Mouse (Mus musculus): ENCODE results near the gene Bicral.

Gene Bicral

GRCm38 (mm10) chr17:46751794-46752556, 106.3 kb downstream of the Bicral start, which contains the start of gene Cnpy3:
Gene Cnpy3, minus strand, starts transcription at chr17:46752214.
- DNase-seq (ENCODE audit: low spot score in 2 of 2): peak; percentile 92 to 97

DNA sequence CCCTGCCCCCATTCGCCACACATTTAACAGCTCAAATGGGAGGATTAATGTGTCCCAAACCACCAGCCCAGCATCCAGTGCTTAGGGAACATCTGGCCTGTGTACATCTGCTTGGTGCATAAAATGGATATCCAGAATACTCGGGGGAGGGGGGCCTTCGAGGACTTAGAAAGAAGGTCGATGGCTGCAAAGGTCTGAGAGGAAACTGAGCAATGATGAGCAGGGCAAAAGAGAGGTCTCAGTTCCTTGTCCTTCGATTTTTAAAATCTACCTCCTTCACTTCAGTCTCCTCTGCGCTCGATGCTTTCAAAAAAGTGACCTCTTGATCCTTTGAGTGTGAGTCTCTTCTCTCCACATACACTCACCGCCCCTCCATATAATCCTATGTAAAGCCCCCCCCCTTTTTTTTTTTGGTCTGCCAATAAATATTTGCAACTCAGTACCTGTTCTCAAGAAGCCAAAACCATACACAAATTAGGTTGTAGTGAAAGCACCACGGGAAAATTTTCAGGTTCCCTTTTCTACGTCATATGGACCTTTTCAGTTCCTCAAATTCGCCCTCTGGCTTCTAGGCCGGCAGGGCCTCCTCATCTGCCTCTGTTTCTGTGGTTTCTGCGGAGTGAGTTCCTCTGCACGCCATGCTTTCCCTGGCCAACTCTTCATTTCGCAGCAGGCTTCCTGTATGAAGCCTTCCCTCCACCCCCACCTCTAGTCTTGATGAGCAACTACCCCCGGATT, 107.1 kb downstream of the Bicral start:
- DNase-seq (ENCODE audit: low spot score in 2 of 2): no peak

DNA sequence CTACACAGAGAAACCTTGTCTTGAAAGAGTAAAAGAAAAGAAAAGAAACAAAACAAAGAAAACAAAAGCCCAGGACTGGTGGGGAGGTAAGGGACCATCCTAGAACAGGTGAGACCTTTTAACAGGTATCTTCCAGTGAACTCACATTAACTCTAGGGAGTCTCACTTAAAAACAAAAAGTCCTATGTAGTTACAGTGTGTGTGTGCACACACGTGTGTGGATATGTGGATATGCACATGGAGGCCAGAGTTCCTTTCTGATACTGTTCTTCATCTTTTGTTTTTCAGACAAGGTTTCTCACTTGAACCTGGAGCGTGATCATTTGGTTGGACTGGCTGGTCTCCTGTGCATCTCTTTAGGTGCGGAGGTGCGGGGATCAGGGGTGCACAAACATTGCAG, 107.7 kb downstream of the Bicral start:
- DNase-seq (ENCODE audit: low spot score in 2 of 2): no peak

DNA sequence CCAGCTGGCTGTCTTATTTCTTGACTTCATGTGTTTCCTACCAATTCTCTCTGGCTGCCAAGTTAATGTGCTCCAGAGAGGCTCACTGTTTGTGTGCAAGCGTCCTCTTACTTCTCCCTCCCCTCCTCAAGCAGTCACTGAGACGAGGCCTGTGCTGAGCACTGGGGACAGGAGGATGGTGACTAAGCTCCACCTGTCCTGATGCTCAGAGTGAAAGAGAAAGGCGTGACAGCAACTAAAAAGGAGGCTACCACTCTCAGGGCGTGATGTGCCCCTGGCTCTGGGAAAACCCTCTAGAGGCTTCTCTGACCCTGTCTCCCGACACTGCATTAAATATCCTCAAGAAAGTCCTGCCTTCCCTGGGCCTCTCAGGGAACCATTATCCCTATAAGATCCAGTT, 109.0 kb downstream of the Bicral start:
- no peak for DNase-seq (ENCODE audit: low spot score in 2 of 2)

Measured in urinary bladder, postnatal 36 days (tissue).